Mouse (Mus musculus): ENCODE measurements at regions not wholly inside any gene's neighbourhood (a gene's known extent, or its start where the extent isn't known, plus 50 kb on each side); places are given as distances from the start of the nearest gene placed in this dataset.

DNA sequence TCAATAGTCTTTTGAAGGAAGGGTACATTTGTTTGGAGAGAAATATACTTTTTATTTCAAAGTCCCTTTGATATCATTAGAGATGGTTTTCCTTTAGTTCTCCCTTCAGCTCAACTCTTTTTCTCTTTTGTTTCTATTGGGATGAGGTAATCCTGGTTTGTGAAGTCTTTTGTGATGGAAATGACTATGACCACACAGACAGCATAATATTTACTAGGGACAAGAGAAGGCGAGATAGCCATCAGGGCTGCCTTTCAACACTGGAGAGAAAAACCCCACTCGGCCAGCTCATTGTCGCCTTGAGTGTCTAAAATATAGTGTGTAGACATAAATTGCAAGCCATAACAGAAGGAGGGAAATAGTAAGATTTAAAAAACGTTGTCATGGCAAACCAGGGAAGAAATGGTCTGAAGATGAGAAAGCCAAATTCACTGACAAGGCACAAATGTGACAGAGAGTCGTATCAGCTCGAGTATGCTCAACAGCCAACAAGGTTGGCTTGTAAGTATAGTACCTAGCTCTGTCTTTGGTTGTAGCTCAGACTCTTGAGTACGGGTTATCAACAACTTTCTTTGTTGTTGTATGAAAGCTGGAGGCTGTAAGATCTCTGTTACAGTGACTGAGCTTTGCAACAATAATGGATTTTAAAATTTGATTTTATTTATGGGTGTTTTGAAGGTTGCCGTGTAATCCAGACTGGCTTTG lies 73.8 kb upstream of the Fst start:
- TF ChIP-seq CTCF (IDR thresholded peaks at IDR 0.05; ENCODE audit: control insufficient read depth, insufficient read depth, insufficient read length) (no peak), CEBPB (IDR thresholded peaks at IDR 0.05; ENCODE audit: low read depth) (no peak), MYOG (IDR thresholded peaks at IDR 0.05; ENCODE audit: control insufficient read depth, extremely low read depth, insufficient read length) (no peak), MYOD1 (IDR thresholded peaks at IDR 0.05; ENCODE audit: control insufficient read depth, insufficient read length, low read depth) (no peak), MAX (IDR thresholded peaks at IDR 0.05) (no peak)
